Mouse (Mus musculus) ovary, postnatal 10 days (tissue): ENCODE results near the gene Nsg2.

Experiments
- DNase-seq: peaks from one replicate; pipeline ENCODE4 v3.0.0; 2022; ENCODE audit warnings: low spot score

The Nsg2 gene

GRCm38 (mm10) chr11:32011867-32012603 lies 11.8 kb downstream of the Nsg2 start:
- DNase-seq, result no peak

GRCm38 (mm10) chr11:32013014-32013427 lies 12.8 kb downstream of the Nsg2 start:
- no peak for DNase-seq

DNA sequence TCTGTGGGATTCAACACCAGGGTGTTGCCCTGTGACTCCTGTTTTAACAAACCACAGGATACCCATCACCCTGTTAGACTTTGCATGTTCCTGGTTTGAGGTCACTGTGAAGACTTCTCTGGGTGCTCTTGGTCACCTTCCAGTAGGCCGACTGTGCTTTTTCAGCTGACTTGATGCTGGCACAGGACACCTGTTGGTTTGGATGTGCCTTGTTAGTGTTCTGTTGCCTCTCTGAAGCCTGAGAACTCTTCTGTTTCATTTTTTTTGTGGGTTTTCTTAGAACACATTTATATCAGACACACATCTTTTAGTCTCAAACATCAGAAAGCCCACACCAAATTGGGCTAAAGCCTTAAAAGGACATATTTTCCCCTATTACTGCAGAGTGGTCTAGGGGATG lies 13.3 kb downstream of the Nsg2 start:
- no peak for DNase-seq

DNA sequence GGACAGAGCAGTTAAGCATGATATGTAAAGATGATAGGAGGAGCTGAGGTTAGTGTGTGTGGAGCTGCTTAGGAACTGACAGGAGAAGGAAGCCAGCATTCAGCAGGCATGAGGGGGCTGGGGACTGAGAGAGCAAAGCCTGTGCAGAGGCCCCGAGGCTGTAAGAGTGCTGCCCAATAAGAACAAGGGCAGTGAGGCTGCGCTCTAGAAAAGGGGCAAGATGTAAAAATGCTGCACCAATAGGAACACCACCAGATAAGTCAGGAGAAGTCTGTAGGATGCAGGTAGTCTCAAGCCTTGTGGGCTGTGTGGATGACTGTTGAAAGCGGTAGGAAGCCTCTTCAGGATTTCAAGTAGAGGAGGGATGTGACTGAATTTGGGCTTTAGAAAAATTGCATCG lies 17.9 kb downstream of the Nsg2 start:
- DNase-seq, result no peak

GRCm38 (mm10) chr11:32020031-32020965 lies 20.0 kb downstream of the Nsg2 start:
- DNase-seq, result no peak

DNA sequence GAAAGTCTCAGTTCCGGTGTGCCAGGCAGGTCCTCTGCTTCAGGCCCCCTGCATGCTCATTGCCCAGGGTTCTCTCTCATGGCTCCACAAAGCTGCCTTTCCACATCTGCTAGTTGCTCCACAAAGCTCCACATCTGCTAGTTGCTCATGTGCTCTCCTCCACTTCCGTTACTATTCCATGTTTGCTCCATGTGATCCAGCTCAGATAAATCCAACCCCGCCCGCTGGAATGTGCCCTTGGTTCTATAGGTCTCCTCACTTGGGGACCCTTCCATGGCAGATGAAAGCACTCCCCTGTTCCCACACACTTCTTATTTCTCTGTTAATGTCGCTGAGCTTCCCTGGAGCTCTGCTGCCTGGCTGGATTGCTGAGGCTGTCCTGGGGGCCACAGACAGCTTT lies 26.4 kb downstream of the Nsg2 start:
- DNase-seq, result no peak

DNA sequence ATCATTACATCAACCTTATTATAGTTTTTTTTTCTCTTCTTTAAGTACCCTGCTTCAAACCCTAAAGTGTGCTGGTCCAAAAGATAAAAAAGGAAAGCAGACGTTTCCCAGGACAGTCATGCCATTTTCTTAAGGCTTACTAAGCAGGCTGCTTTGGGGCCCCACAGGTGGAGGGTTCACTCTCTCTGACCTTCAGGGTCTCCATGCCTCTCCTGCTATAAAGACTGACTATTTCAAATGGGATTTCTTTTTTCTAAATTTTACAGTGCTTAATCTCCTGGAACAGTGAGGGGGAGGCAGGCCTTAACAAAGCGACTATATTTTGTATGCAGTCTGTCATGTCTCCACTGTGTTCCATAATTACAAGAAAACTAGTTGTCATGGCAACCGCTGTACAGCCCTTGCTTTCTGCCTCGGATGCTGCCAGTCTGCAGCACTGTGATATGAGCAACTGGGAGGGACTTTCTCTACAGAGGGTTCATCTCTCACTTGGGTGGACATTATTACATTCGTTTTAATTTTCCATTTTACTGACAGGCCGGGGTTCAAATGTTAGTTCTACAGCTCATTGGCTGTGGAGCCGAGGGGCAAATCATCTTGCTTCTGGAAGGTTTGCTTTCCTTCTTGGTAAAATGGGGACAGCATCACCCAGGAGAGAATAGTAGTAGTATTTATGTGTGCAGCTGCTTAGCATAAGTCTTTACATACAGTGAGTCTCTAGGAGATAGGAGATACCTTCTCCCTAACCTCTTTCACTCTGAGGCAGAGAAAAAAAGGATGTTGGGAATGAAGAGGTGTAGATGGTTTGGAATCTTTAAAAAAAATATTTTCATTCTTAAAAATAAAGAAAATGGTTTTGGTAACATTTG lies 27.4 kb downstream of the Nsg2 start:
- no peak for DNase-seq

- DNase-seq, result no peak
Measured at GRCm38 (mm10) chr11:32028605-32029004, 28.3 kb downstream of the Nsg2 start.

- no peak for DNase-seq
Measured at GRCm38 (mm10) chr11:32029356-32029755, 29.1 kb downstream of the Nsg2 start.

- DNase-seq, result no peak
Measured at GRCm38 (mm10) chr11:32031396-32031795, 31.1 kb downstream of the Nsg2 start.

- DNase-seq, result no peak
Measured at GRCm38 (mm10) chr11:32032053-32032452, 31.8 kb downstream of the Nsg2 start.

- DNase-seq, result no peak
Measured at GRCm38 (mm10) chr11:32035831-32036230, 35.6 kb downstream of the Nsg2 start.

DNA sequence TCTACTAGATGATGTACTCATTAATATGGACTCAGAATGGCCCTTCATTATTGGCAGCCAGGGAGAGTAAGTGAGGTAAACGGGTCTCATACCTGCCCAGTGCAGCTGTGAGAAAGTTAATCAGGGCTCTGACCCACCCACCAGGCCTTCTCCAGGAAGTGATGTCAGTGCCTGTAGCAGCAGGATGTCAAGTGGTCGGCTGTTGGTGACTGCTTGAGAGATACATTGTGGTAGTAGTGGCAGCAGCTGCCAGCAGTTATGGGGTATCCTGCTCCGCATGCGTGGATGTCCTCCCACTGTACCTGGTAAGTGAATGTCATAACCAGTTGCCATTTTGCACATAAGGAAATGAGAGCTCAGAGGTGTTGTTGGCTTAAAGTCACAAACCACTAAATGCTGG lies 39.4 kb downstream of the Nsg2 start:
- DNase-seq, result no peak

GRCm38 (mm10) chr11:32057389-32057788 lies 57.1 kb downstream of the Nsg2 start:
- no peak for DNase-seq

- no peak for DNase-seq
Measured at GRCm38 (mm10) chr11:32057861-32058260, 57.6 kb downstream of the Nsg2 start.

DNA sequence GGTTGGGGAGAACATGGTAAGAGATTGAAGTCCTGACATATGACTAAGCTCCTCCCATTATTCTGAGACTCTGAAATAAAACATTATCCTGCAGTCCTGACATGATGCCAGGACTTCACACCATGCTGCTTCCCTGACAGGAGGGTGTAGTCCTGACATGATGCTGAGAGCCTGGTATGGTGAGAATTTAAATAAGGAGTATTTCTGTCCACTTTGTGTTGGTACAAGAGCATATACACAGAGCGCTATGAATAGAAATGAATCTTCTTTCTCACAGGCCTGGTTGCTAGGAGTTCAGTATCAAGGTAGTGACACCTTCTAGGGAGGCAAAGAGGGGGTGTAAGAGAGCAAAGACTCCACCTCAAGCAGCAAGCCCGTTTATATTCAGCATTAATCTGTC lies 60.8 kb downstream of the Nsg2 start:
- no peak for DNase-seq

- no peak for DNase-seq
Measured at GRCm38 (mm10) chr11:32061874-32062273, 61.6 kb downstream of the Nsg2 start.

- no peak for DNase-seq
Measured at GRCm38 (mm10) chr11:32063775-32064510, 63.7 kb downstream of the Nsg2 start.

DNA sequence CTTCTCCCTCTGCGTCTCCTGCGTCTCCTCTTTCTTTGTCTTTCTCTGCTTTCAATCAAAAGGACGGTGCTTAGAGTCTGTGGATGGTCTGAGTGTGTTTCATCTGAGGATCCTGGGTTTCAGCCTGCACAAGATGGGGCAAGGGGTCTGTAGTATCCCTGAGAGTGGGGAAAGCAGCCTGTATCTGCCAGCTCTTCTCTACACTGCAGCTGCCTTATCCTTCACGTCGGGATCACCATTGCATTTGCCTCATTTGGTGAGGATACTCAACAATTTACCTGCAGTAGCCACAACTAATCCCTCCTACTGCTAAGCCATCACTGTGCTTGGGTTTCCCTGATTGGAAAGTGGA lies 64.2 kb downstream of the Nsg2 start:
- DNase-seq, result no peak

DNA sequence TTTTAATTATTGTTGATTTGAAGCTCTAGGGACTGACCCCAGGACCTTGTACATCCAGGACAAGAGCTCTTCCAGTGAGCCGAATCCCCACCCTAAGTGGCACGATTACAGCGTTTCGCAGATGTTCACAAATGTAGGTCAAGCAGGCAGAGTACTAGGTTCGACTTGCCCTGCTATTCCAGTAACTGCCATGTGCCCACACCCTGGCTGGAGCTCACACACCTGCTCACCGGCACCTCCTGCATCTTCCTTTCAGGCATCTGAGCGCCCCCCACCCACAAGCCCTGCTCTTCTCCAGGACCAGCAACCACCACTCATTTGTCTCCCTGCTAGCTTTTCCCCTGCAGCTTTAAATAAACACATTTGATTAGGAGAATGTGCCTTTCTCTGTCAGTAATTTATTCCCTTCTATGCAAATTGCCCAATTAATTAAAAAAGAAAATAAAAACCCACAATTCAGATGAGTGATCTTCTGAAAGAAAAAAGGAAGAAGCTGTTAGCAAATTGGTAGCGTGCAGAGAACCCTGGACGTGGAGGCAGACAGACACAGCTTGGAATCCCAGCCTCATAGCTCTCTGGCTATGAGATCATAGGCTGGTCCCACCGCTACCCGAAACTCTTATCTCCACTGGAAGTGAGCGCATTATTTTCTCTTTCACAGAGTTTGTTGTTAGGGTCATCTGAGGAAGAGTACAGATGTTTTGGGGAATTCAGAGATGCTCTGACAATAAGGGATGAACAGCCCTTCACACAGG lies 68.7 kb downstream of the Nsg2 start:
- DNase-seq, result no peak

DNA sequence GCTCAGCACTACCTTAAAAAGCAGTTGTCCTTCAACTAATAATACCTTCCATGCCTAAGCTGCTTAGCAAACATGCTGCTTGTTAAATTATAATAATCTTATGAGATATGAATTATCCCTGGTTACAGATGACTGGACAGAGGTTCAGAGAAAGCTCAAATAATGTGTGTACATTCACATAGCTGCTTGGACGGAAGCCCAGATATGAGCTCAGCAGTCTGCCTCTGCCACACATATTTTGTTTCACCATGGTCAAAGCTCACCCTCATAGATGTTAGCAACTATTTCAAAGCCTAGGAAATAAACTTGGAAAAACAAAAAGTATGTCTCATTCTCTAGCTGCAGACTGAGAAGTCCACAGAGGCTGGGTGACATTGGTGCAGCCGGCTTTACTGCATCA lies 74.9 kb downstream of the Nsg2 start:
- DNase-seq, result no peak
